Mouse (Mus musculus) limb, embryonic 10.5 days (tissue): ENCODE measurements at regions not wholly inside any gene's neighbourhood (a gene's known extent, or its start where the extent isn't known, plus 50 kb on each side); places are given as distances from the start of the nearest gene placed in this dataset.

ENCODE experiments used
- DNase-seq: peaks from one replicate; pipeline ENCODE4 v3.0.0-alpha.2; 2017; ENCODE audit warnings: low spot score
- H3K27ac ChIP-seq: fragments of 300-500 bp; sonication (generic); 2 replicates; pipeline ENCODE4 v1.5.1; 2016; ENCODE audit warnings: mild to moderate bottlenecking
- H3K27me3 ChIP-seq: fragments of 300-500 bp; sonication (generic); 2 replicates; pipeline ENCODE4 v1.6.1; 2016; ENCODE audit warnings: low read depth, mild to moderate bottlenecking; ENCODE audit not compliant: poor library complexity, severe bottlenecking
- H3K36me3 ChIP-seq: fragments of 300-500 bp; sonication (generic); 2 replicates; pipeline ENCODE4 v1.6.1; 2016; ENCODE audit warnings: mild to moderate bottlenecking, moderate library complexity
- H3K4me1 ChIP-seq: fragments of 300-500 bp; sonication (generic); 2 replicates; pipeline ENCODE4 v1.6.1; 2016
- H3K4me3 ChIP-seq: fragments of 300-500 bp; sonication (generic); 2 replicates; pipeline ENCODE4 v1.5.1; 2016; ENCODE audit warnings: mild to moderate bottlenecking, moderate library complexity
- H3K9me3 ChIP-seq: fragments of 300-500 bp; sonication (generic); replicated peaks from 2 replicates; pipeline ENCODE4 v1.6.1; 2016; ENCODE audit warnings: mild to moderate bottlenecking
- WGBS: fragments of 180-500 bp; shearing (Covaris S2); methylation state at CpG from one replicate; pipeline ENCODE4 v1.1.7; 2016; 5-methylcytosine and 5-hydroxymethylcytosine counted together

DNA sequence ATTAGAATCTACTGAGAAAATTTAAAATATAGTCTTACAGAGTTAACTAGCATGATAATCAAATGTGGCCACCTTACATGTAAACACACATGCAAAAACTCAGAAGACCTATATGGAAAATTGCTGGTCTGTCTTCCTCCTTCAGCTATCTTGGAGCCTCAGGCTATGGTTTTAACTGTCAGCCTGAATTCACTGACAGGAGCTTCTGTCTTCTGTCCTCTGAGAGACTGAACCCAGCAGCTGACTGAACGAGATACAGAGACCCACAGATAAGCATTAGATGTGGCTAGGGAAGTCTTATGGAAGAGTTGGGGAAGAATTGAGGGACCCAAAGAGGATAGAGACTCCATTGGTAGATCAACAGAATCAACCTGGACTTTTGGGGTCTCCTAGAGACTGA lies 360.0 kb upstream of the Meox2 start:
- Histone ChIP-seq H3K27ac (no peak overlapping the region), H3K27me3 (no peaks in the 10 kb centered on the region), H3K36me3 (no peaks in the 10 kb centered on the region), H3K4me1 (no peaks in the 10 kb centered on the region), H3K4me3 (no peak overlapping the region), H3K9me3 (no peaks in the 10 kb centered on the region)
- DNase-seq, result no peak
- WGBS, result 66% methylated on average over 1 of the region's 1 CpGs

DNA sequence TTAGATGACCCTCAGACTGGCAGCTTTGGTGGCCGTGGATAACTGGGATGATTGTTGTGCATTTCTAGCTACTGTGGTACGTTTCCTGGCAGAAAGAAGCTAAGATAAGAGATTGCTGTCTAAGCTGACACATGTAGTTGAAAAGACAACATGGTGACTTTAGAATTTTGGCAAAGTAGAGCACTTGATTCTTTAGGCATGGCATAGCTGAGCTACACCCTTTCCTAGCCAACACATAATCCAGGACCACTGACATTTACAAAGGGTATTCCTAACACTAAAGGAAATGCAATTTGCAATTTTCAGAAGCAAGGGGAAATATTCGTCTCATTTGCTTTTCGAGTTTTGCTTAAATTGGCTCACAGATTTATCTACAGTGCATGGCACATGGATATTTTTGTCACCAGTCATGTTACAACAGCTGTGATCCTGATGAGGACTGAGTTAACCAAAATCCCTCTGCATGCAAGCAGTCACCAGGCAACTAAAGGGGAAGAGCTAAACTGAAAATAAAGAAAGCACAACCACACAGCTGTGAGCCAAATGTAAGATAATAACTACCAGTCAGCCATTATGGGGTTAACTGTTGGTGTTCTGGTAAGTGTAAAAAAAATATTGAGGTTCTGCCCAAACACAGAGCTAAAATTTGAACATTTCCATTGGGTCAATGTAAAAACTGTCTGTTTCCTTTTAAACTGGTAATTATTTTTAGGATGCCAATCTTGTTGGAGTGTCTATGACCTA lies 342.9 kb upstream of the Meox2 start:
- no peaks in the 10 kb centered on the region for H3K9me3 ChIP-seq
- no peak for DNase-seq
- no peak overlapping the region for H3K4me3 ChIP-seq
- 87% methylated on average over 4 of the region's 4 CpGs for WGBS
- H3K27ac ChIP-seq, result no peak overlapping the region
- no peaks in the 10 kb centered on the region for H3K36me3 ChIP-seq
- H3K27me3 ChIP-seq, result no peaks in the 10 kb centered on the region
- H3K4me1 ChIP-seq, result no peaks in the 10 kb centered on the region

- H3K27ac ChIP-seq, result no peak overlapping the region
- H3K36me3 ChIP-seq, result no peaks in the 10 kb centered on the region
- no peak for DNase-seq
- H3K4me1 ChIP-seq, result no peaks in the 10 kb centered on the region
- no peaks in the 10 kb centered on the region for H3K27me3 ChIP-seq
- H3K4me3 ChIP-seq, result no peak overlapping the region
- 69% methylated on average over 1 of the region's 1 CpGs for WGBS
- H3K9me3 ChIP-seq, result no peaks in the 10 kb centered on the region
Measured at GRCm38 (mm10) chr12:36766167-36766566, 342.2 kb upstream of the Meox2 start.

DNA sequence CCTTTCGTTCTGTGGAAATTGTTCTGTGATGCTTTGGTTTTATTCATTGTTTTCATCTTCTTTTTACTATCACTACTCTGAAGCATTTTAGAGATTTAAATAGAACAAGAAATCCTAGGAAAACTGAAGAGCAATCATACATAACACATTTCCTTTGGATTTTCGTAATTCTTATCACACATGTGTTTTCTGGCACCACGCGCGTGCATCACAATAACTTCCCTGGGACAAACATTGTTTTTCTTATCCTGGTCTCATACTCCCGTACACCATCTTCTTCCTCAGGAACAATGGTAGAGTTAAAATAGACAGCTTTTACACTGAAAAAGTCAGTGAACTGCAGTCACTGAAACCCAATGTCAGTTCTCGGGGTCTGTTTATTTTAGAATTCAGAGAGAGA lies 327.6 kb upstream of the Meox2 start:
- Histone ChIP-seq H3K4me3 (no peak overlapping the region), H3K9me3 (no peaks in the 10 kb centered on the region), H3K36me3 (no peaks in the 10 kb centered on the region), H3K27ac (no peak overlapping the region), H3K27me3 (no peaks in the 10 kb centered on the region), H3K4me1 (no peaks in the 10 kb centered on the region)
- no peak for DNase-seq
- 91% methylated on average over 7 of the region's 7 CpGs for WGBS

DNA sequence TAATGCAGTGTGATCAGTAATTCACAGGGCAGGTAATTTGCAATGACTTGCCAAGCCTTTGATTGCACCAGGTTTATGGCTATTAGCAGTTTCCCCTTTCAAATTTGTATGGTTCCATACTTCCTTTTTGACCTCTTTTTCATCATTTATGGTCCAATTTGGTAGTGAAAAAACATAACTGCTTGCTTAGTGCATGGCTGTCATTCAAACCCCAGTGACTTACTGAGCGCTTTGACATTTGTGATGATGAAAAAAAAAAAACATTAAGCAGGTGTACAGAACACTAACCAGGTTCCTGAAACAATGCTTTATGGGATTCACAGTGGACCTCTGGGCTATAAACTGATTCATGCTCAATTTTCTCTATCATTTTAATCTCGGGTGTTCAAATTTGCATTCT lies 317.5 kb upstream of the Meox2 start:
- WGBS, result 54% methylated on average over 2 of the region's 2 CpGs
- H3K36me3 ChIP-seq, result no peaks in the 10 kb centered on the region
- DNase-seq, result no peak
- H3K9me3 ChIP-seq, result no peaks in the 10 kb centered on the region
- no peak overlapping the region for H3K4me3 ChIP-seq
- no peaks in the 10 kb centered on the region for H3K27me3 ChIP-seq
- H3K27ac ChIP-seq, result peak overlapping the region; percentile 72
- peaks cover 51% of the 10 kb centered on the region for H3K4me1 ChIP-seq

DNA sequence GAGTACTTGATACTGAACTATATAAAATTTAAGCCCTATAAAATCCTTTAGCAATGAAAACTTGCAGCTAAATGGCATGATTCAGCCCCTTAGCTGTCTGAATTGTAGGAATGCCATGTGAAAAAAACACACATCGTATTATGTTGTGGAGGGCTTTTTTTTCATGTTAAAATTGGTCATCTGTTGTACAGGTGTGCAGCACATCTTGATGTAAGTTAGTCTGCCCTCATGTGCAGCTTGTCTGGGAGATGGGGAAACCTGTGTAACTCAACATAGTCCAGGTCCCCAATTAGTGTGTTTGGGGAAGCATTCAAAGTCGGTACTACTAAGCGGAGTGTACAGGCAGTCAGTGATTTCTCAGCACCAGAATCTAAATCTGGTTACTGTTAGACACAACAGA lies 316.9 kb upstream of the Meox2 start:
- no peaks in the 10 kb centered on the region for H3K27me3 ChIP-seq
- 54% methylated on average over 3 of the region's 3 CpGs for WGBS
- peak overlapping the region; percentile 72 for H3K27ac ChIP-seq
- H3K4me1 ChIP-seq, result peaks cover 55% of the 10 kb centered on the region
- H3K36me3 ChIP-seq, result no peaks in the 10 kb centered on the region
- H3K4me3 ChIP-seq, result no peak overlapping the region
- peak; percentile 39 for DNase-seq
- no peaks in the 10 kb centered on the region for H3K9me3 ChIP-seq

DNA sequence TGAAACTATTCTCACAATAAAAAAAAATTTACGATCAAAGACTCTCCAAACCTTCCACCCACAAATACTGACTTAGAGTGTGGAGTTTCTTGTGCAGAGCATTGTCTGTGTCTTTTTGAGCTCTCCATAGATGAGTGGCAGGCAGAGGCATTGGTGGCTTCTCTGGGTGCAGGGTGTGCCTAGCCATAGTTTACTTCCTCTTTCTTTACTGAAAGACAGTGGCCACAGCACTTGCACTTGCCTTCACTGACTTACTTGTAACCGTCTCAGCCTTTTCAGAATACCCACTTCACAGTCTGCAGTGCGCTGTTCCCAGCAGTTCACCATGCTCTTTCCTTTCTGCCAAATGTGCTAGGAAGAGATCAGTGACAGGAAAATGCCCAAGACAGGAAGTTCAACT lies 316.1 kb upstream of the Meox2 start:
- H3K9me3 ChIP-seq, result no peaks in the 10 kb centered on the region
- WGBS, result 60% methylated on average over 3 of the region's 3 CpGs
- peaks cover 55% of the 10 kb centered on the region for H3K4me1 ChIP-seq
- DNase-seq, result peak; percentile 37
- peak overlapping the region; percentile 76 for H3K27ac ChIP-seq
- H3K4me3 ChIP-seq, result no peak overlapping the region
- H3K36me3 ChIP-seq, result no peaks in the 10 kb centered on the region
- H3K27me3 ChIP-seq, result no peaks in the 10 kb centered on the region

- H3K9me3 ChIP-seq, result no peaks in the 10 kb centered on the region
- WGBS, result 14% methylated on average over 2 of the region's 2 CpGs
- H3K27me3 ChIP-seq, result peaks cover 2% of the 10 kb centered on the region; the same call in 1 of the 2 replicates
- no peak overlapping the region for H3K4me3 ChIP-seq
- peak; percentile 64 for DNase-seq
- H3K27ac ChIP-seq, result peak overlapping the region; percentile 58; the same call in 1 of the 2 replicates
- peaks cover 55% of the 10 kb centered on the region for H3K4me1 ChIP-seq
- no peaks in the 10 kb centered on the region for H3K36me3 ChIP-seq
Measured at GRCm38 (mm10) chr12:36793799-36794198, 314.5 kb upstream of the Meox2 start.

DNA sequence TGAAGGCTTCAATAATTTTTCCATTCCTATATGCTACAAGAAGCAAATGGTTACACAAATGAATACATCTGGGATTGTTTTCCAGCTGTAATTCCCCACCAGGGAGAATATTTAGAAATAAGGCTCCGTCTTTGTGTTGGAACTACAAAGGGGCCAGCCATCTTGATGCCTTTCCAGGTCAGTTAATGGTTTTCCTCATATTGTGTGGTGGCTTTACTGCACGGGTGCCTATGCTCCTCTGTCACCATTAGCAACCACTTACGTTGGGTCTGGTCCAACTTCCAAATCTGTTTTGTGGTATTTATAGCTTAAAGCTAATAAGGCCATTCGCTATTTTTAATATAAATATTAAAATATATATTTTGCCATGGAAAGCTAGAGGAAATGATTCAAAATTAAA lies 312.1 kb upstream of the Meox2 start:
- Histone ChIP-seq H3K27me3 (peaks cover 2% of the 10 kb centered on the region; the same call in 1 of the 2 replicates), H3K9me3 (no peaks in the 10 kb centered on the region), H3K4me1 (peaks cover 40% of the 10 kb centered on the region), H3K4me3 (no peak overlapping the region), H3K36me3 (no peaks in the 10 kb centered on the region), H3K27ac (no peak overlapping the region; the same call in 1 of the 2 replicates)
- 77% methylated on average over 4 of the region's 4 CpGs for WGBS
- no peak for DNase-seq

DNA sequence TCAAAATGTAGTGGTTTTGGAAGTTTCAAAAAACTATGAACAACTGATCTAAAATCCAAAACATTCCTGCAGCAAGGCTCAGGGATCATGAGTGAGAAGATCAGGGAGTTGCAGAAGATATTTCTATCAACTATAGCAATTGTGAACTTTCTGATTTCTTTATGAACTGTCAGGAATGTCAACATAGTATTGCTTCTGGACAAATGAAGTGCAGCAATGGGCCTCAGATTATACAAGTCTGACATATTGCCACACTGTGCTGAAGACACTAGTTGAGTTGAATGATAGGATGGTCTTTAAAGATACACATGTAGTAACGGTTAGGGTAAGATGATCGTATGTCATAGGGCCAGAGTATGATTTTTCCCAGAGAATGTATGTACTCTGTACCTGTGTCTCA lies 290.4 kb upstream of the Meox2 start:
- Histone ChIP-seq H3K27me3 (no peaks in the 10 kb centered on the region), H3K27ac (no peak overlapping the region), H3K9me3 (no peaks in the 10 kb centered on the region), H3K4me3 (no peak overlapping the region), H3K4me1 (no peaks in the 10 kb centered on the region), H3K36me3 (no peaks in the 10 kb centered on the region)
- DNase-seq, result no peak
- WGBS, result 93% methylated on average over 2 of the region's 2 CpGs

DNA sequence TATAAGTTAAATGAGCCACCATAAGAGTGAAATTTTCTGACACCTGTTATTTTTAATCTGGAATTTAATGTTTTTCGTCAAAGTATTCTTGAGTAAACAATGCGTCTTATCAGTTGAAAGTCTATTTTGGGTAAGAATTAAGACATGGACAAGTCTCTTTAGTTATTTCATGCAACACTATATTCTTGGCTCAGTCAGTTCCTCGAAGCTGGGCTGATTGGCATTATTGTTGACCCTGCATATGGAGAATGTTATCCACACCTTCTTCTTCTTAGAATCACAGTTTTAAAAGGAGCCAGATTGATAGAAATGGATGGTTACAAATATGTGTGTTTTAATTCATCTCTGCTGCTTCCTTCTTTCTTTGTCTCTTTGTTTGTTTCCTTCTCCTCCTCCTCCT lies 289.5 kb upstream of the Meox2 start:
- Histone ChIP-seq H3K27me3 (no peaks in the 10 kb centered on the region), H3K9me3 (no peaks in the 10 kb centered on the region), H3K4me3 (no peak overlapping the region), H3K4me1 (no peaks in the 10 kb centered on the region), H3K27ac (no peak overlapping the region), H3K36me3 (no peaks in the 10 kb centered on the region)
- WGBS, result 88% methylated on average over 3 of the region's 3 CpGs
- no peak for DNase-seq

DNA sequence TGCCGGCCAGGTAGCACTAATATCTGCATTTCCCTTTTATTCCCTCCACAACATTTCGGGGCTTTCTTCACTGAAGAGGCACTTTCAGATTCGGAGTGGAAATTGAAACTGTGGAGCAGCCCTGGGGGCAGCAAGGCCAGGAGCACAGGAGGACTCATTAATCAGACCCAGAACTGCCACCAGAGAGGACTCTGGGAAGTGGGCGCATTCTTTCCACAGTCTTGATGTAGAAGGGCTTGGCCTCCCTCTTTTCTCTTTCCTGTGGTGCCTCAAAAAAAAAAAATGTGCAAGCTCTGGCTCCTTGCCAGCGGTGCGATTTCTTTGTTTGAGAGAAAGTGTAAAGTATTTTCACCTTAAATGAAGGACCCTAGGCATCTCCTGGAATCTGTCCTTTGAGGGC lies 281.6 kb upstream of the Meox2 start:
- DNase-seq, result no peak
- WGBS, result 76% methylated on average over 6 of the region's 6 CpGs
- no peaks in the 10 kb centered on the region for H3K36me3 ChIP-seq
- H3K9me3 ChIP-seq, result no peaks in the 10 kb centered on the region
- H3K27ac ChIP-seq, result no peak overlapping the region; the same call in 1 of the 2 replicates
- no peak overlapping the region for H3K4me3 ChIP-seq
- H3K27me3 ChIP-seq, result no peaks in the 10 kb centered on the region
- peaks cover 16% of the 10 kb centered on the region for H3K4me1 ChIP-seq

DNA sequence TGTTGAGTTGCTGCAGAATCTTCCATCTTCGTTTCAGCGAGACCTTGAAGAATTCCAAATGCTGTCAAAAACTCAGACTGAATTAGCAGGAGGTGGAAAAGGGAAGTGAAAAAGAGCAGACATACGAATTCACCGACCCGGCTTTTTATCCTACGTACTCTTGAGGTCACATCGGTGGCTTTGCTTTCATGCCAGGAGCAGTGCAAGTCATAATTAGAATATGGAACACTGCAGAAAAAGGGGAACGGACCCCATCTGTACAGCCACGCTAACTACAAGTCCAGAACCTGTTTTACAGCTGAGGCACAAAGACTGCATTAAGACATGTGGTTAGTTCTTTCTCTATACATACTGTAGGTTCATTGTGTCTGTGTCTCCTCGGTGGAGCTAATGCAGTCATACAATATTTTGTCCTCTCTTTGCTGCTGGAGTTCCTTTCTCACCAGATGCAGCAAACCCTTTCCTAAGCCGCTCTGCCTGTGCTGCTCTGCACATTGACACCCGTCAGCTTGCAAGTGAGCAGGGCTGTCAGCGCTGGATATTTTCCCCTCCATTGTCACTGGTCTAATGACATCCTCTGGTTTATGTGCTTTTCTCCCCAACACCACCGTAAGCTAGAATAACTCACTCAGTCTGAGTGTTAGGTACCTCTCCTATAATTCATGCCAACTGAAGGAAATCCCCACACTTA lies 276.9 kb upstream of the Meox2 start:
- Histone ChIP-seq H3K27ac (peak overlapping the region; percentile 37; the same call in 1 of the 2 replicates), H3K9me3 (no peaks in the 10 kb centered on the region), H3K4me1 (peaks cover 15% of the 10 kb centered on the region), H3K4me3 (no peak overlapping the region), H3K27me3 (no peaks in the 10 kb centered on the region), H3K36me3 (no peaks in the 10 kb centered on the region)
- DNase-seq, result peak; percentile 40
- WGBS, result 66% methylated on average over 14 of the region's 14 CpGs
